Mouse (Mus musculus) kidney, embryonic 14.5 days (tissue): ENCODE data around the gene Olfr553. TPM values are rescaled to one million over a fixed set of nuclear protein-coding genes. Genes with fewer than 3 reads are reported as not detected.

Experiments used
- ATAC-seq: fragments of 200-750 bp; cut with Nextera tagmentation; 2 replicates; pipeline ENCODE4 v1.8.0; 2017; ENCODE audit warnings: moderate number of reproducible peaks, mild to moderate bottlenecking, moderate TSS enrichment, moderate library complexity; ENCODE audit not compliant: low FRiP score, low TSS enrichment
- H3K27ac ChIP-seq: fragments of 300-500 bp; sonication (generic); 2 replicates; pipeline ENCODE4 v1.5.1; 2014; ENCODE audit warnings: low read depth, mild to moderate bottlenecking, low read length, moderate library complexity, mixed read lengths
- H3K27me3 ChIP-seq: fragments of 300-500 bp; sonication (generic); 2 replicates; pipeline ENCODE4 v1.6.1; 2014; ENCODE audit warnings: mild to moderate bottlenecking, low read length; ENCODE audit not compliant: control insufficient read depth, insufficient read depth
- H3K36me3 ChIP-seq: fragments of 300-500 bp; sonication (generic); 2 replicates; pipeline ENCODE4 v1.6.1; 2014; ENCODE audit warnings: low read length, mixed read lengths; ENCODE audit not compliant: control insufficient read depth, insufficient read depth
- H3K4me1 ChIP-seq: fragments of 300-500 bp; sonication (generic); 2 replicates; pipeline ENCODE4 v1.6.1; 2014; ENCODE audit warnings: low read length, mixed read lengths; ENCODE audit not compliant: control insufficient read depth, insufficient read depth
- H3K4me2 ChIP-seq: fragments of 300-500 bp; sonication (generic); replicated peaks from 2 replicates; pipeline ENCODE4 v1.6.1; 2014; ENCODE audit warnings: low read depth, mild to moderate bottlenecking, low read length
- H3K4me3 ChIP-seq: fragments of 300-500 bp; sonication (generic); 2 replicates; pipeline ENCODE4 v1.5.1; 2014; ENCODE audit warnings: mild to moderate bottlenecking, low read length
- H3K9ac ChIP-seq: fragments of 300-500 bp; sonication (generic); 2 replicates; pipeline ENCODE4 v1.6.1; 2014; ENCODE audit warnings: low read depth, mild to moderate bottlenecking, low read length, moderate library complexity
- H3K9me3 ChIP-seq: fragments of 300-500 bp; sonication (generic); 2 replicates; pipeline ENCODE4 v1.6.1; 2016; ENCODE audit warnings: low read length; ENCODE audit not compliant: control insufficient read depth
- WGBS: fragments of 180-500 bp; shearing (Covaris S2); extraction: QIAGEN DNeasy Blood & Tissue Kit; methylation state at CpG from one replicate; pipeline ENCODE4 v1.1.7; 2014; 5-methylcytosine and 5-hydroxymethylcytosine counted together
- polyA plus RNA-seq: library from polyadenylated mRNA; unstranded; fragments of >200 nt; fragmentation: Nextera tagmentation; extraction: Ambion mirVana; gene quantifications from 2 replicates; pipeline ENCODE4 v1.2.1, GENCODE M21; 2014

Gene Olfr553
- polyA plus RNA-seq, 1 experiment from 2014 or later: not detected

DNA sequence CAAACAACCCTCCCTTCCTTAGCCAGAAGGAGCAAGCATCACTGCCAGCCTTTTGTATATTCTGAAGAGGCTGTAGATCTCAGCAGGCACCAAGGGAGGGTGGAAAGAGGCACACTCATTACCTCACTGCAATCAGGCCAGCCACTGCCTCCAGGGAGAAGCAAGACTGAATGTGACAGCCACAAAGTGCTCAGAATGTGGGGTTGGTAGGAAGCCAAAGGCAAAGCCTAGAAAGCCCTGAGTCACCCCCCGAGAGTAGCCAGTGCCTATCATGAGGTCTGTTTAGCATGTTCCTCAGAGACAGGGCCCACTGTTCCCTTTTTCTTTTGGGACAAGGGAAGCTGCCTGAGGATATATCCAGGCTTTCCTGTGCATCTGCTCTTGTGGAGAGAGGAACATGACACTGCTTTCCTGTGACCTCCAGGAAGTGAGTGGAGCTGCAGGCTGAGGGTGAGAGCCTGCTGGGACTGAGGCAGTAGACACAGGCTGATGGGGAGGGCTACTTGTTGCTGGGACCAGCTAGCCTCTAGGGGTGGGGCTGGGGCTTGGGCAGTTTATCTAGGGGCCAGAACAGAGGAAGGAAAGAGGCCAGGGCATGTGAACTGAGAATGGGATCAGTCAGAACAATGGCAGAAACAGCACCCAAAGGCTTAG, 20.5 kb downstream of the Olfr553 start, which contains the start of gene Olfr552:
Gene Olfr552, plus strand, starts transcription at position 393 of the 654 bp plus-strand sequence.
- Histone ChIP-seq H3K4me3 (no peak within 1 kb of the TSS), H3K4me2 (no peak within 1 kb of the TSS), H3K4me1 (no peaks in the 10 kb centered on the region), H3K9me3 (no peaks in the 10 kb centered on the region), H3K27ac (no peak within 1 kb of the TSS), H3K36me3 (no peaks in the 10 kb centered on the region), H3K27me3 (no peaks in the 10 kb centered on the region), H3K9ac (no peak within 1 kb of the TSS)
- ATAC-seq: no peak
- 67% methylated on average over 1 of the region's 1 CpGs for WGBS

DNA sequence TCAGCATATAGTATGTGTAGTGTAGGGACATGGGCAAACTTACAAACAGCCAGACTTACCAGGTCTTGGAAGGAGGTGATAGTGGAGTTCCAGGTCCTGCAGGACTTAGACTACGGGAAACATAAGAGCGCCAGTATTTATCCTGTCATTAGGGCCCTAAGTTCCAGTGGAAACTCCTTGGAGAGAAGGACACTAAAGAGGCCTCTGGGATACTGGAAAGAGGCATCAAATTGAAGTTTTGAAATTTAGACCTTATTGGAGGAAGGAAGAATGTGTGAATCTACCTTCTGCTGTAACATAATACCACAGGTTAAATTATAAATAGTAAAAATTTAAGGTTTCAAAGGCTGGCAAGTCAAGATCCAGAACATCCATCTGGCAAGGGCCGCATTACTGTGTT, 26.2 kb downstream of the Olfr553 start, which contains the start of gene Olfr551:
Gene Olfr551, minus strand, starts transcription at position 101 of the 400 bp plus-strand sequence.
- no peaks in the 10 kb centered on the region for H3K4me1 ChIP-seq
- 90% methylated on average over 3 of the region's 3 CpGs for WGBS
- no peak within 1 kb of the TSS for H3K4me2 ChIP-seq
- H3K27ac ChIP-seq: no peak within 1 kb of the TSS
- no peak for ATAC-seq
- H3K4me3 ChIP-seq: no peak within 1 kb of the TSS
- H3K27me3 ChIP-seq: no peaks in the 10 kb centered on the region
- H3K36me3 ChIP-seq: no peaks in the 10 kb centered on the region
- no peaks in the 10 kb centered on the region for H3K9me3 ChIP-seq
- no peak within 1 kb of the TSS for H3K9ac ChIP-seq

GRCm38 (mm10) chr7:102575998-102576397, 42.0 kb downstream of the Olfr553 start:
- Histone ChIP-seq H3K4me3 (no peak overlapping the region), H3K27ac (no peak overlapping the region), H3K4me2 (no peak overlapping the region), H3K4me1 (no peaks in the 10 kb centered on the region), H3K9me3 (no peaks in the 10 kb centered on the region), H3K36me3 (no peaks in the 10 kb centered on the region), H3K27me3 (no peaks in the 10 kb centered on the region), H3K9ac (no peak overlapping the region)
- ATAC-seq: no peak
- WGBS: 78% methylated on average over 6 of the region's 6 CpGs

DNA sequence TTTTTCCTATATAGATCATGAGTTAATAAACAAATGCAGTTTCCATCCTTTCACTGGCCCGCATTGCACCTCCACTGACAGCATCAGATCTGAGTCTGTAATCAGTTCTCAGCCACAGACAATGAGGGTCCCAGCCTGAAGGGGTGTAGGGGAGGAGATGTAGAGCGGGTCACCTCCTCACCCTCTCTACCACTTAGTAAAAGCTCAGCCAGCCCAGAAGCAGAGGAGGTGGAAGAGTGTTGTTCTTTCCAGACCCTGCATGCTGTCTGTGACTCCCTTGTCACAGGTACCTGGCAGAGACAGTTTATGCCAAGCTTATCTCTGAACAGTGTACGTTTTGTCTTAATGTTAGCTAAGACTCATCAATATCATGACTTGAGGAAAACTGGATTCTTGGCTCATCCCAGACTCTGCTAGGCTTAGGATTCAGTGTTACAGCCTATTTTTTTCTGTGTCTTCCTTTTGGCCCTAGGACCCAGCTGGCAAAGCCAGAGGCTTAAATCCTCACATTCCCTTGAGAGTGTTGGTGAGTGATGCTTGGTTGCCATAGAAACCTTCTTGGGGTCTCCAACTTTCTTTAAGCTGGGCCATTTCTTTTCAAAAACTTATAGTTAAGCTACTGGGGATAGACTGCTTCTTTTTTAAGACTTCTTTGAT, 44.7 kb downstream of the Olfr553 start:
- Histone ChIP-seq H3K4me1 (no peaks in the 10 kb centered on the region), H3K4me3 (no peak overlapping the region), H3K9me3 (no peaks in the 10 kb centered on the region), H3K27ac (no peak overlapping the region), H3K27me3 (no peaks in the 10 kb centered on the region), H3K4me2 (no peak overlapping the region), H3K9ac (no peak overlapping the region), H3K36me3 (no peaks in the 10 kb centered on the region)
- no peak for ATAC-seq
- WGBS: 86% methylated on average over 3 of the region's 3 CpGs

DNA sequence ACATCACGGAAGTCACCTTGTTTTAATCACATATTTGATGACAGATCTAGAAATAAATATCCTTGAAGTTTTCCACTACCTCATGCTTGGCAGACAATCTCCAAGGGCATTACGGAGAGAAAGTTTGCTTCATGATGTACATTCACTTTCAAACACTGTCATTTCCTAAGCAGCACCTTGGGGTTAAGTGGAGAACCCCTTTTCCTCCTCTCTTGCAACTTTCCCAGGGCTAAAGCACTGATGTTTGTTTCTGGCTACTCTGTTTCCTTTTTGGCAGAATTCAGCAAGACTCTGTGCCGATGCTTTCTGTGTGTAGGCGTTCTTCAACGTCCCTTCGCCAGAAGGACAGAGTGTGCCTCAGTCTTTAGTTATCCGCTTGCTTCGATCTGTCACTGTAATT, 46.9 kb downstream of the Olfr553 start, which contains the start of gene Olfr550:
Gene Olfr550, plus strand, starts transcription at position 301 of the 400 bp plus-strand sequence.
- H3K27ac ChIP-seq: no peak within 1 kb of the TSS
- no peak within 1 kb of the TSS for H3K9ac ChIP-seq
- H3K4me1 ChIP-seq: no peaks in the 10 kb centered on the region
- no peaks in the 10 kb centered on the region for H3K9me3 ChIP-seq
- no peaks in the 10 kb centered on the region for H3K27me3 ChIP-seq
- no peak within 1 kb of the TSS for H3K4me2 ChIP-seq
- WGBS: 93% methylated on average over 8 of the region's 8 CpGs
- no peak within 1 kb of the TSS for H3K4me3 ChIP-seq
- H3K36me3 ChIP-seq: no peaks in the 10 kb centered on the region
- ATAC-seq: no peak

DNA sequence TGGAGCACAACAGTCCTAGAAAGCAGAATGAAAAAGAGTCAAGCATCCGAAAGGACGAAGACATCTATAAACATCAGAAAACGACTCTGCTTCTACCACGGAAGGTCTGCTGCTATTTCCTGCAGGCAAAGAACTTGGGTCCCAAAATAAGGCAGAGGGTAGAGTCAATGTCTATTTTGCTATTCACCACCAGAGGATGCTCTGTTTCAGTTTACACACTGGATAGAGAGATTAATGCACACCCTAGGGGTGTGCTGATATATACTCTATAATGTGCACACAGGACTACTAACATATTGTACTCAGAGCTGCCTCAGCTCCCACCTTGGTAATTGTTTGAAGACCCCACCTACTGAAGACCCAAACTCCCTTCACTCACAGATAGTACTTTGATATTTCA, 51.8 kb downstream of the Olfr553 start:
- H3K4me1 ChIP-seq: no peaks in the 10 kb centered on the region
- whole genome bisulfite sequencing: 82% methylated on average over 4 of the region's 4 CpGs
- H3K4me2 ChIP-seq: no peak overlapping the region
- H3K9me3 ChIP-seq: no peaks in the 10 kb centered on the region
- H3K36me3 ChIP-seq: no peaks in the 10 kb centered on the region
- no peak overlapping the region for H3K27ac ChIP-seq
- H3K9ac ChIP-seq: no peak overlapping the region
- no peak for ATAC-seq
- H3K27me3 ChIP-seq: no peaks in the 10 kb centered on the region
- H3K4me3 ChIP-seq: no peak overlapping the region

DNA sequence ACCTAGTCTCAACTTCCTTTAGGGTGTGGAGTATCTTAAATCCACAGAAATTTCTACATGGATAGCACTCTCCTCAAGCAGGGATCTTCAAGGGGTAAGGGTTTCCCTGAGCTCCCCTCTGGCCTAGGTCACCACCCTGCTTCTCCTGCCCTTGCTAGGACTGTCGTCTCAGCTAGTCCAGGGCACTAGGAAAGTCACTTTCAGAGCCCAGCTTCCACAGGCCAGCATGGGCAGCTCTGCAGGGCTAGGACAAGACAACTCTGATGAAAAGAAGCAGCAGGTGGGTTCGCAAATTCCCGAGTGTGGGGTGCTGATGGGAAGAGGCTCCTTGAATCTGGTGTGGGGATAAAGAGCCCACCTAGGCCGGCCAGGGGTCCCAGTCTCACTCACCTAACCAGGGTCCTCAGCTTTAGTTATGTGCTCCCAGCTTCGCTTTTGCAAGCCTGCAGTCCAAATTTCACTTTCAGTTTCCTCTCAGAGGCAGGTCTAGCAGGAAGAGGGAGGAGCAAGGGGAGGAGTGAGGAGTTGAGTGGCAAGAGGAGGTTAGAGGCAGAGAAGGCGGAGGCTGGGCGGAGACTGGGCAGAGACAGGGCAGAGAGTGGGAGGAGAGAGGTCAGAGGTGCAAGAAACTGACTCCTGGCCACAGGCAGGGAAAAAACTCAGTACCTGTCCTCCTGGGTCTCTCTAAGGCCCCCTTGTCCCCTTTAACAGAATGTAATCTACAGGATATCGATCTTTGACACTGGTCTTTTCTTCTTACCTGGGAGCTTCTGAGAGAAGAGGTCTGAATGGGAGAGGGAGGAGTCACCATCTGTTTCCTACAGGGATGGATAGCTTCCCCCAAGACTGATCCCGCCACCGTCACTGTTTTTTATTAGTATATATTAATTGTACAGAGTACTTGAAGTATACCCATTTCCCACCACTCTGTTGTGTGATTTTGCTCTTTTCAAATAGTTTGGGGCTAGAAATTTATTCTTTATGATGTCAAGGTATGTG, 52.7 kb downstream of the Olfr553 start, which contains the start of gene Trim21:
Gene Trim21, minus strand, starts transcription at position 488 of the 999 bp plus-strand sequence.
- WGBS: 14% methylated on average over 10 of the region's 10 CpGs
- Histone ChIP-seq H3K9ac (peak within 1 kb of the TSS; percentile 62), H3K27ac (no peak within 1 kb of the TSS), H3K4me3 (peak within 1 kb of the TSS; percentile 51), H3K27me3 (no peaks in the 10 kb centered on the region), H3K9me3 (no peaks in the 10 kb centered on the region), H3K4me2 (peak within 1 kb of the TSS; percentile 59), H3K36me3 (no peaks in the 10 kb centered on the region), H3K4me1 (no peaks in the 10 kb centered on the region)
- ATAC-seq: peak; percentile 99
